Mouse (Mus musculus): ENCODE measurements around the gene B4galt5.

Gene B4galt5

GRCm38 (mm10) chr2:167332336-167332987 lies 16.5 kb downstream of the B4galt5 start:
- DNase-seq (ENCODE audit: low read depth, low spot score) = no peak

- DNase-seq (ENCODE audit: low read depth, low spot score) = no peak
These were observed 17.5 kb downstream of the B4galt5 start for GRCm38 (mm10) chr2:167331432-167331921.

GRCm38 (mm10) chr2:167330581-167330980 lies 18.4 kb downstream of the B4galt5 start:
- DNase-seq (ENCODE audit: low read depth, low spot score) = no peak

- DNase-seq (ENCODE audit: low read depth, low spot score) = no peak
These were observed 19.3 kb downstream of the B4galt5 start for GRCm38 (mm10) chr2:167329478-167330262.

- no peak for DNase-seq (ENCODE audit: low read depth, low spot score)
These were observed 20.6 kb downstream of the B4galt5 start for GRCm38 (mm10) chr2:167328340-167328739.

GRCm38 (mm10) chr2:167326582-167326981 lies 22.4 kb downstream of the B4galt5 start:
- DNase-seq (ENCODE audit: low read depth, low spot score) = peak; percentile 93

- no peak for DNase-seq (ENCODE audit: low read depth, low spot score)
These were observed 24.6 kb downstream of the B4galt5 start for GRCm38 (mm10) chr2:167324151-167324930.

GRCm38 (mm10) chr2:167323116-167323515 lies 25.9 kb downstream of the B4galt5 start:
- DNase-seq (ENCODE audit: low read depth, low spot score) = no peak

GRCm38 (mm10) chr2:167321372-167321771 lies 27.6 kb downstream of the B4galt5 start:
- no peak for DNase-seq (ENCODE audit: low read depth, low spot score)

- DNase-seq (ENCODE audit: low read depth, low spot score) = no peak
These were observed 30.0 kb downstream of the B4galt5 start for GRCm38 (mm10) chr2:167318981-167319380.

- no peak for DNase-seq (ENCODE audit: low read depth, low spot score)
These were observed 32.2 kb downstream of the B4galt5 start for GRCm38 (mm10) chr2:167316724-167317187.

- DNase-seq (ENCODE audit: low read depth, low spot score) = no peak
These were observed 34.5 kb downstream of the B4galt5 start for GRCm38 (mm10) chr2:167314491-167314890.

GRCm38 (mm10) chr2:167313501-167314326 lies 35.3 kb downstream of the B4galt5 start:
- peak; percentile 93 for DNase-seq (ENCODE audit: low read depth, low spot score)

GRCm38 (mm10) chr2:167310121-167310520 lies 38.9 kb downstream of the B4galt5 start:
- DNase-seq (ENCODE audit: low read depth, low spot score) = no peak

- DNase-seq (ENCODE audit: low read depth, low spot score) = no peak
These were observed 39.7 kb downstream of the B4galt5 start for GRCm38 (mm10) chr2:167309286-167309685.

GRCm38 (mm10) chr2:167307716-167308115 lies 41.3 kb downstream of the B4galt5 start:
- DNase-seq (ENCODE audit: low read depth, low spot score) = no peak

- no peak for DNase-seq (ENCODE audit: low read depth, low spot score)
These were observed 42.1 kb downstream of the B4galt5 start for GRCm38 (mm10) chr2:167306626-167307541.

GRCm38 (mm10) chr2:167306273-167306594 lies 42.7 kb downstream of the B4galt5 start:
- DNase-seq (ENCODE audit: low read depth, low spot score) = no peak

- DNase-seq (ENCODE audit: low read depth, low spot score) = no peak
These were observed 43.4 kb downstream of the B4galt5 start for GRCm38 (mm10) chr2:167305382-167306272.

Data from R1 (cell line).